Comparison of ENCODE assay signal across 16 mouse cellular contexts in the genomic region with DNA sequence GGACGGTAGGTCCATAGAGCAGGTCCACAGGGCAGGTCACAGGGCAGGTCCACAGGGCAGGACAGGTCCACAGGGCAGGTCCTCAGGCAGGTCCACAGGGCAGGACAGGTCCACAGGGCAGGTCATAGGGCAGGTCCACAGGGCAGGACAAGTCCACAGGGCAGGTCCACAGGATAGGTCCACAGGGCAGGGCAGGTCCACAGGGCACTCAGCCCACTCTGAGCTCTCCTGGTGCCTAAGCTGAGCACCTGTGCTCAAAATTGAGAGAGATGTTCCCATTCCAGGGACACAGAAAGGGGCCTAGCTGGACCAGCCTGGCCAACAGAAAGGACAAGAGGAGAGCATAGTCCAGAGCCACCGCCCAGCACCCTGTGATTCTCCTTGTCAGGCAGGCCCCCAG. TPM values are rescaled to one million over a fixed set of nuclear protein-coding genes. Genes with fewer than 3 reads are reported as not detected.
DNase-seq lines count a peak whose midpoint lies in the region; ATAC-seq and TF ChIP-seq lines count a peak whose summit lies in the region.
"Had no signal": no experiment of that assay in that cellular context is flagged by ENCODE, and none has a peak within 500 bp of the region (broad histone marks: within the 10 kb centered on the region; RNA-seq: fewer than 3 reads in every experiment).

No protein-coding gene starts in this region.

- H3K36me3 ChIP-seq in forebrain, embryonic 15.5 days = no peaks in the 10 kb centered on the region
- no peaks in the 10 kb centered on the region for H3K36me3 ChIP-seq in forebrain, postnatal 0 days (ENCODE audit: insufficient read depth)
- H3K36me3 ChIP-seq in kidney, embryonic 16.5 days (ENCODE audit: insufficient read depth, low read length) = no peaks in the 10 kb centered on the region
- H3K36me3 ChIP-seq in hindbrain, postnatal 0 days (ENCODE audit: insufficient read depth, low read length) = no peaks in the 10 kb centered on the region
- no peaks in the 10 kb centered on the region for H3K36me3 ChIP-seq in neural tube, embryonic 14.5 days (ENCODE audit: control insufficient read depth, insufficient read depth, low read length)
- H3K36me3 ChIP-seq: liver, embryonic 12.5 days; lung, embryonic 15.5 days had no signal

- H3K4me2 ChIP-seq in forebrain, embryonic 15.5 days (replicated peaks) = no peak overlapping the region
- no peak overlapping the region for H3K4me2 ChIP-seq in forebrain, postnatal 0 days (ENCODE audit: low read depth)
- no peak overlapping the region for H3K4me2 ChIP-seq in kidney, embryonic 16.5 days (replicated peaks; ENCODE audit: low read depth, low read length)
- no peak overlapping the region for H3K4me2 ChIP-seq in hindbrain, postnatal 0 days (ENCODE audit: low read depth, low read length)
- H3K4me2 ChIP-seq in neural tube, embryonic 14.5 days (ENCODE audit: low read depth, low read length) = no peak overlapping the region
- H3K4me2 ChIP-seq: liver, embryonic 12.5 days; lung, embryonic 15.5 days had no signal

- no peak for ATAC-seq in forebrain, embryonic 15.5 days (replicated peaks)
- ATAC-seq in forebrain, postnatal 0 days = no peak
- peak; percentile 43; the same call in 1 of the 2 replicates for ATAC-seq in kidney, embryonic 16.5 days (ENCODE audit: low FRiP score, low TSS enrichment)
- peak; percentile 16; the same call in 1 of the 2 replicates for ATAC-seq in hindbrain, postnatal 0 days
- no peak for ATAC-seq in neural tube, embryonic 14.5 days (ENCODE audit: low read depth)
- ATAC-seq: liver, embryonic 12.5 days had no signal

- no peak for DNase-seq in forebrain, postnatal 0 days
- no peak for DNase-seq in kidney, adult 8-10 months
- DNase-seq in hindbrain, postnatal 0 days (ENCODE audit: low spot score) = no peak
- no peak for DNase-seq in cerebellum, adult 11-12 months
- DNase-seq: adrenal gland, postnatal 25 days; B cell, adult 2 months; cerebellum, adult 2 months; gastrocnemius, postnatal 10 days; heart, adult 2 months had no signal

- H3K9me3 ChIP-seq in forebrain, embryonic 15.5 days = no peaks in the 10 kb centered on the region
- H3K9me3 ChIP-seq in forebrain, postnatal 0 days (ENCODE audit: low read length) = no peaks in the 10 kb centered on the region
- no peaks in the 10 kb centered on the region for H3K9me3 ChIP-seq in kidney, embryonic 16.5 days (ENCODE audit: low read length)
- no peaks in the 10 kb centered on the region for H3K9me3 ChIP-seq in hindbrain, postnatal 0 days (ENCODE audit: low read length)
- no peaks in the 10 kb centered on the region for H3K9me3 ChIP-seq in neural tube, embryonic 14.5 days (ENCODE audit: control insufficient read depth, low read length)
- H3K9me3 ChIP-seq: liver, embryonic 12.5 days; lung, embryonic 15.5 days had no signal

- no peaks in the 10 kb centered on the region for H3K27me3 ChIP-seq in forebrain, embryonic 15.5 days
- no peaks in the 10 kb centered on the region for H3K27me3 ChIP-seq in forebrain, postnatal 0 days (ENCODE audit: insufficient read depth, low read length)
- H3K27me3 ChIP-seq in kidney, embryonic 16.5 days (ENCODE audit: insufficient read depth, low read length) = no peaks in the 10 kb centered on the region
- H3K27me3 ChIP-seq in hindbrain, postnatal 0 days (ENCODE audit: insufficient read depth, low read length) = no peaks in the 10 kb centered on the region
- H3K27me3 ChIP-seq in neural tube, embryonic 14.5 days (ENCODE audit: control insufficient read depth, insufficient read depth, low read length) = no peaks in the 10 kb centered on the region
- H3K27me3 ChIP-seq: liver, embryonic 12.5 days; lung, embryonic 15.5 days had no signal

- no peak overlapping the region for H3K4me3 ChIP-seq in forebrain, embryonic 15.5 days
- H3K4me3 ChIP-seq in forebrain, postnatal 0 days (ENCODE audit: low read depth, low read length) = no peak overlapping the region
- H3K4me3 ChIP-seq in kidney, embryonic 16.5 days (ENCODE audit: low read length) = no peak overlapping the region
- H3K4me3 ChIP-seq in hindbrain, postnatal 0 days (ENCODE audit: low read length) = no peak overlapping the region
- no peak overlapping the region for H3K4me3 ChIP-seq in neural tube, embryonic 14.5 days (ENCODE audit: low read depth, low read length)
- H3K4me3 ChIP-seq: heart, adult 2 months; left cerebral cortex, adult 2 months; liver, embryonic 12.5 days; lung, embryonic 15.5 days; myocyte had no signal

- H3K9ac ChIP-seq in forebrain, embryonic 15.5 days (replicated peaks) = no peak overlapping the region
- H3K9ac ChIP-seq in forebrain, postnatal 0 days = no peak overlapping the region
- H3K9ac ChIP-seq in kidney, embryonic 16.5 days (replicated peaks; ENCODE audit: low read length) = no peak overlapping the region
- H3K9ac ChIP-seq in hindbrain, postnatal 0 days (replicated peaks; ENCODE audit: low read length) = no peak overlapping the region
- H3K9ac ChIP-seq in neural tube, embryonic 14.5 days (replicated peaks; ENCODE audit: low read depth, low read length) = no peak overlapping the region
- H3K9ac ChIP-seq: liver, embryonic 12.5 days; lung, embryonic 15.5 days had no signal

- WGBS in forebrain, embryonic 15.5 days = 63% methylated on average over 2 of the region's 2 CpGs
- 73% methylated on average over 2 of the region's 2 CpGs for WGBS in forebrain, postnatal 0 days
- WGBS in kidney, embryonic 16.5 days = 64% methylated on average over 2 of the region's 2 CpGs
- WGBS in hindbrain, postnatal 0 days = 69% methylated on average over 2 of the region's 2 CpGs
- WGBS in neural tube, embryonic 14.5 days = 89% methylated on average over 2 of the region's 2 CpGs

- peak overlapping the region; percentile 34; the same call in 1 of the 2 replicates for H3K27ac ChIP-seq in forebrain, embryonic 15.5 days (replicated peaks)
- no peak overlapping the region for H3K27ac ChIP-seq in forebrain, postnatal 0 days (ENCODE audit: low read depth, low read length)
- H3K27ac ChIP-seq in kidney, embryonic 16.5 days (ENCODE audit: low read length) = no peak overlapping the region
- H3K27ac ChIP-seq in hindbrain, postnatal 0 days = peak overlapping the region; percentile 20; the same call in 1 of the 2 replicates
- 0 out of 2 replicates have a peak overlapping the region, but pooled peaks have one; percentile 16 for H3K27ac ChIP-seq in neural tube, embryonic 14.5 days (ENCODE audit: low read depth, low read length)
- H3K27ac ChIP-seq: heart, adult 2 months; left cerebral cortex, adult 2 months; liver, embryonic 12.5 days; lung, embryonic 15.5 days had no signal

- TF ChIP-seq CTCF in forebrain, postnatal 0 days (IDR thresholded peaks at IDR 0.05; ENCODE audit: low read depth) = no peak
- TF ChIP-seq CTCF in hindbrain, postnatal 0 days (IDR thresholded peaks at IDR 0.05; ENCODE audit: low read depth) = no peak

- peaks cover 28% of the 10 kb centered on the region for H3K4me1 ChIP-seq in forebrain, embryonic 15.5 days
- 0 out of 2 replicates have a peak, but pooled peaks cover 4% of the 10 kb centered on the region for H3K4me1 ChIP-seq in forebrain, postnatal 0 days (ENCODE audit: insufficient read depth)
- peaks cover 4% of the 10 kb centered on the region; the same call in 1 of the 2 replicates for H3K4me1 ChIP-seq in kidney, embryonic 16.5 days (ENCODE audit: insufficient read depth, low read length)
- peaks cover 9% of the 10 kb centered on the region; the same call in 1 of the 2 replicates for H3K4me1 ChIP-seq in hindbrain, postnatal 0 days (ENCODE audit: insufficient read depth, low read length)
- no peaks in the 10 kb centered on the region for H3K4me1 ChIP-seq in neural tube, embryonic 14.5 days (ENCODE audit: control insufficient read depth, insufficient read depth, low read length)
- H3K4me1 ChIP-seq: liver, embryonic 12.5 days had no signal

RNA-seq across cellular contexts. Expression of a gene that starts 46.4 kb away (rescaled TPM):
- polyA plus RNA-seq in forebrain, embryonic 15.5 days (2015; fragmentation: Nextera tagmentation; extraction: Ambion mirVana) = 2.6 TPM in 2 replicates
- total RNA-seq in forebrain, postnatal 0 days (2014; rRNA removed) = 7.8 and 7.9 TPM in 2 replicates
- polyA plus RNA-seq in forebrain, postnatal 0 days (2015; fragmentation: Nextera tagmentation; extraction: Ambion mirVana) = 1.5 and 1.9 TPM in 2 replicates
- 5.5 and 6.2 TPM in 2 replicates for polyA plus RNA-seq in kidney, embryonic 16.5 days (2015; fragmentation: Nextera tagmentation; extraction: Ambion mirVana)
- total RNA-seq in hindbrain, postnatal 0 days (2014; rRNA removed) = 14.9 and 15.6 TPM in 2 replicates
- polyA plus RNA-seq in hindbrain, postnatal 0 days (2015; fragmentation: Nextera tagmentation; extraction: Ambion mirVana) = 3.5 and 3.7 TPM in 2 replicates
- 1.8 TPM in 2 replicates for polyA plus RNA-seq in neural tube, embryonic 14.5 days (2014; fragmentation: Nextera tagmentation; extraction: Ambion mirVana)

Comparison
In these comparisons a context has a peak if more than half of its experiments do, and no peak if none do; other contexts are left out.
1. H3K27ac ChIP-seq: peak in forebrain, embryonic 15.5 days (single experiment), hindbrain, postnatal 0 days (single experiment) and neural tube, embryonic 14.5 days (single experiment); none in forebrain, postnatal 0 days (single experiment) and kidney, embryonic 16.5 days (single experiment).
2. ATAC-seq: peak in kidney, embryonic 16.5 days (single experiment) and hindbrain, postnatal 0 days (single experiment); none in forebrain, embryonic 15.5 days (single experiment), forebrain, postnatal 0 days (single experiment) and neural tube, embryonic 14.5 days (single experiment).